ENCODE assay signal across 9 mouse cellular contexts in genomic region chr17:12534353-12535145, GRCm38 (mm10). TPM values are rescaled to one million over a fixed set of nuclear protein-coding genes. Genes with fewer than 3 reads are reported as not detected.
DNase-seq lines count a peak whose midpoint lies in the region; ATAC-seq and TF ChIP-seq lines count a peak whose summit lies in the region.
"Had no signal": no experiment of that assay in that cellular context is flagged by ENCODE, and none has a peak within 500 bp of the region (broad histone marks: within the 10 kb centered on the region; RNA-seq: fewer than 3 reads in every experiment).

No protein-coding gene starts in this region.

- no peaks in the 10 kb centered on the region for H3K36me3 ChIP-seq in limb, embryonic 10.5 days
- H3K36me3 ChIP-seq: hindbrain, embryonic 15.5 days had no signal

- no peak overlapping the region for H3K4me3 ChIP-seq in bone marrow, adult 2 months (replicated peaks; ENCODE audit: control insufficient read depth, low read depth, low read length)
- no peak overlapping the region for H3K4me3 ChIP-seq in embryonic fibroblast, embryonic 13.5 days (ENCODE audit: insufficient read depth, low read length)
- H3K4me3 ChIP-seq in limb, embryonic 10.5 days, result no peak overlapping the region
- H3K4me3 ChIP-seq: hindbrain, embryonic 15.5 days had no signal

- no peak overlapping the region for H3K27ac ChIP-seq in bone marrow, adult 2 months (ENCODE audit: control insufficient read depth, insufficient read depth, low read depth, low read length, poor library complexity)
- H3K27ac ChIP-seq in embryonic fibroblast, embryonic 13.5 days (ENCODE audit: insufficient read depth, low read length), result no peak overlapping the region
- no peak overlapping the region for H3K27ac ChIP-seq in limb, embryonic 10.5 days
- H3K27ac ChIP-seq: hindbrain, embryonic 15.5 days had no signal

- ATAC-seq in inflammation-experienced regulatory T-cells, adult 6 months, result peak; percentile 54

- WGBS in bone marrow, adult 2 months, result 64% methylated on average over 13 of the region's 13 CpGs
- WGBS in limb, embryonic 10.5 days, result 64% methylated on average over 13 of the region's 13 CpGs

- H3K27me3 ChIP-seq in limb, embryonic 10.5 days (ENCODE audit: low read depth, poor library complexity, severe bottlenecking), result no peaks in the 10 kb centered on the region

- peak; percentile 74 for TF ChIP-seq CTCF in bone marrow, adult 2 months (IDR thresholded peaks at IDR 0.05; ENCODE audit: control insufficient read depth, insufficient read depth, low read length)
- TF ChIP-seq CTCF in embryonic fibroblast, embryonic 13.5 days (IDR thresholded peaks at IDR 0.05; ENCODE audit: borderline replicate concordance, insufficient read depth, low read length), result peak; percentile 68; the same call in 1 of the 2 replicates

- DNase-seq in urinary bladder, postnatal 14 days (ENCODE audit: low spot score), result peak; percentile 82
- no peak for DNase-seq in urinary bladder, adult 2 months (ENCODE audit: low spot score)
- DNase-seq in limb, embryonic 10.5 days (ENCODE audit: low spot score), result peak; percentile 66
- DNase-seq in ovary, postnatal 36 days (ENCODE audit: low spot score), result peak; percentile 53
- peak; percentile 50 to 58 for DNase-seq in thymus, postnatal 36 days

- TF ChIP-seq POLR2A in bone marrow, adult 2 months (IDR thresholded peaks at IDR 0.05; ENCODE audit: borderline replicate concordance, control insufficient read depth, low read depth, low read length), result no peak
- TF ChIP-seq POLR2A in embryonic fibroblast, embryonic 13.5 days (IDR thresholded peaks at IDR 0.05; ENCODE audit: low read depth, low read length), result no peak

- H3K9me3 ChIP-seq in limb, embryonic 10.5 days (replicated peaks), result no peaks in the 10 kb centered on the region
- H3K9me3 ChIP-seq: hindbrain, embryonic 15.5 days had no signal

- H3K4me1 ChIP-seq in bone marrow, adult 2 months (ENCODE audit: control insufficient read depth, insufficient read depth, low read length), result no peaks in the 10 kb centered on the region
- H3K4me1 ChIP-seq in embryonic fibroblast, embryonic 13.5 days (ENCODE audit: control insufficient read depth, insufficient read depth, low read length), result no peaks in the 10 kb centered on the region
- H3K4me1 ChIP-seq in limb, embryonic 10.5 days, result peaks cover 10% of the 10 kb centered on the region
- H3K4me1 ChIP-seq: hindbrain, embryonic 15.5 days had no signal

RNA-seq across cellular contexts. Expression of gene Slc22a3, which starts 27.0 kb away (rescaled TPM):
- polyA plus RNA-seq in urinary bladder, adult 2 months (2012; rRNA removed), result 0.74 and 1.1 TPM in 2 replicates
- polyA plus RNA-seq in bone marrow, adult 2 months (2011; ENCODE audit: insufficient read depth, insufficient read length, low replicate concordance, missing spikeins), result 2.2 and 2.3 TPM in 2 replicates
- polyA plus RNA-seq in embryonic fibroblast, embryonic 13.5 days (2011; ENCODE audit: insufficient read length, low read depth, missing spikeins), result not detected in 2 replicates
- polyA plus RNA-seq in inflammation-experienced regulatory T-cells, adult 6 months (2017; shearing (Covaris generic)), result under 1 TPM in 1 of 3 experiments, not detected in 2; 0.08 TPM
- 0.04 TPM in 1 of 2 replicates, not detected in the other for polyA plus RNA-seq in limb, embryonic 10.5 days (2016; fragmentation: Nextera tagmentation; extraction: Ambion mirVana)

RNA-seq across cellular contexts. Expression of gene Slc22a2, which starts 49.4 kb away (rescaled TPM):
- 0.04 TPM in 1 of 2 replicates, not detected in the other for polyA plus RNA-seq in urinary bladder, adult 2 months (2012; rRNA removed)
- polyA plus RNA-seq in bone marrow, adult 2 months (2011; ENCODE audit: insufficient read depth, insufficient read length, low replicate concordance, missing spikeins), result 2.0 TPM in 1 of 2 replicates, not detected in the other
- polyA plus RNA-seq in embryonic fibroblast, embryonic 13.5 days (2011; ENCODE audit: insufficient read length, low read depth, missing spikeins), result not detected in 2 replicates
- polyA plus RNA-seq in inflammation-experienced regulatory T-cells, adult 6 months (2017; shearing (Covaris generic)), result 1 to 10 TPM in 2 of 3 experiments, under 1 TPM in 1; 0.43 to 8.6 (median 7.9) TPM
- polyA plus RNA-seq in limb, embryonic 10.5 days (2016; fragmentation: Nextera tagmentation; extraction: Ambion mirVana), result not detected in 2 replicates
